Mouse (Mus musculus): ENCODE results near the gene Gp2.

The Gp2 gene

DNA sequence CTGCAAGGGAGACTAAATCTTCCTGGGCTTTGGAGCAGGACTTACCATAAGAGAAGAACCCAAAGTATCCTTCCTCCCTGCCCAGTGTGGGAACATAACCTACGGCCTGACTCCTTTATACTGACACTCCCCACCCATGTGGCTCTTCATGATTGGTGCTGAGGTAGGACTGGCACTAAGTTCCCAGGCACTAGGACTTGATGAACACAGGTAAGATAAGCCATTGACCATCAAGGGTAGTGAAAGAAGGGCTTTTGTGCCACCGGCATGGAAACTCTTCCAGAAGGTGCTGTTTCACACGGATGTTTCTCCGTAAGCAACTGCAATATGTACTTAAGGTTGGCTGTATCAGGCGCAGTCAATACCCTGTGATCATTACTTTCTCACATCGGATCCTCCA is at the start of gene Gp2:
Gene Gp2 (minus strand): TSS at position 101 of the 400 bp plus-strand sequence.
- no peak for DNase-seq (ENCODE audit: low read depth)

DNA sequence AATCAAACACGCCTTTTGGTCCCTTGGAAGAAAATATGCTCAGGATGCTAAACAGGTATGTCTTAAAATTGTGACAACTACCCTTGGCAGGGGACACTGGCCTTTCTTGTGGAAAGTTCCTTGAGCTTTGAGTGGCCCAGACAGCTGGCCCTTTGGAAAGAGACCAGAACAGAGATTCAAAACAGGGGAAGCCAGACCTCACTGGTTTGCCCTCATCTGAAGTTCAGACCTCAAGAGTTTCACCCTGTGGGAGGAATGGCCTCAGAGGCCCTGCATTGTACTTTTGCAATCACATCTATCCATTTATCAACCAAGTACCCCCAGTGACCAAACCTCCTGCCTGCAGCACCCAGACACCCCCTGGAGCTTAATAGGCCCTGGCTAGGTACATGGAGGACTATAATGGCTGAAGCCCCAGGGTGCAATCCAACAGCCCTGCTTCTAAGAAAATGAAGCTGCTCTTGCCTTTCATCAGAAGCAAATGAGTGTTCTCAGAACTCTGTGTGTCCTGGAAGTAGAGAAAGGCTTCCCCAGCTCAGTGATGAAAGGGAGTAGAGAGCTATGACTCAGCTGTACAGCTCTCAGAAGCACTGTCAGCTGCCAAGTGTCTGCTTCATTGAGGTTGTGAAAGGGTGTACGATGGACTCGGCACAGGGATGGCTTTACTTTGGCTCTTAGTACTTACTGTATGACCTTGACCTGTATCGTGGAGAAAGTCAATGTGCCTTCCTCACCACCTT is 31.1 kb upstream of the Gp2 start:
- DNase-seq (ENCODE audit: low read depth) = no peak

DNA sequence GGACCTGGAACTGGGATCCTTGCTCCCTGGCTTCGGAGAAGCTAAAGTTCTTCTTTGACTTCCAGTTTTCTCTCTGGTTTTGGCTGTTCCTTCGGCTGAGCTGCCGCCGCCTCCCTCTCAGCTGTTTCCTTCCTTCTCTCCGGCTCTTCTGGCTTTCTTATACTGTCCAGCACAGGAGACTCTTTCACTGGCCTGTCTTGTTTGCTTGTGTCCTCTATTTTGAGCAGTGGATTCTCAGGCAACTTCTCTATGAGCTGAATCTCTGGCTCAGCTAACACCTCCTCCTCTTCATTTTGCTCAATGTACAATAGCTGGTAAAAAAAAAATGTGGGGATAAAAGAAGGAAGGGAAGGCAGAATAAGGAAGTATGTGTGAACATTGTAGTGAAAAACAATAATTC is 27.6 kb upstream of the Gp2 start:
- DNase-seq (ENCODE audit: low read depth) = no peak

DNA sequence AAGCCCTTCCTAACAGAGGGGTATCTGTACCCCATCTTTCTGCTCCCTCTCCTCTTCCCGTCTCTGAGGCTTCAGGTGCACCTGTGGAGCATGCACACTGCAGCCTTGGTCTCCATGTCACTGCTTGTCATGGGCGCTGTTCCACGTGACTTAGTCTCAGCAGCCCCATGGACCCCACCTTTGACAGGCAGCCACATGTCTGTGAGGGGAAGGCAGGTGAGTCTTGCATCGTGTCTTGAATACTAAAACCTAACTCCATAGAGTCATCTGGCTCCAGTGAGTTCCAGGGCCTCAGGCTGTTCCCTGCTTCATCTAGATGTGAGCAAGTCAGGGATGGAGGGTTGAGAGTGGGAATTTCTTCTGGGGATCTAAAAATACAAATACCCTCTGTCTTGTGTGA is 25.1 kb upstream of the Gp2 start:
- DNase-seq (ENCODE audit: low read depth) = no peak

DNA sequence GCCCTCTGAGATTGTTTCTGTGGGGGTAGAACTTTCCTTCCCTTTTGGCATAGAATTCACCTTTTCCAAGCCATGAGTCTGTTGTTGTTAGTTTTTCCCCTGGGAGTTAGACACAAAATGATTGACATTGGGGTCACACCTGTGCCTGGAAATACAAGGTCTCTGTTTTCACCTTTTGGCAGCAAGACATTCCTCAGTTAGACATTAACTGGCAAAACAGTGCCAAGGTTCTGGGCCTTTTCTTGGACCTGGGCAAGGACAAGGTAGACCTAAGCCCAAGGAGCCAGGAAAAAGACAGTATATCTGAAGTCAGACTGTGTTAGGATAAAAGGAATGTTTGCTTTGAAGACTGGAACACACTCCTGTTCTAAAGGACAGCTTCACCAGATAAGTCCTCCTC is 20.2 kb upstream of the Gp2 start, which contains the start of gene Umod:
Gene Umod (minus strand): TSS at position 27 of the 400 bp plus-strand sequence.
- no peak for DNase-seq (ENCODE audit: low read depth)

DNA sequence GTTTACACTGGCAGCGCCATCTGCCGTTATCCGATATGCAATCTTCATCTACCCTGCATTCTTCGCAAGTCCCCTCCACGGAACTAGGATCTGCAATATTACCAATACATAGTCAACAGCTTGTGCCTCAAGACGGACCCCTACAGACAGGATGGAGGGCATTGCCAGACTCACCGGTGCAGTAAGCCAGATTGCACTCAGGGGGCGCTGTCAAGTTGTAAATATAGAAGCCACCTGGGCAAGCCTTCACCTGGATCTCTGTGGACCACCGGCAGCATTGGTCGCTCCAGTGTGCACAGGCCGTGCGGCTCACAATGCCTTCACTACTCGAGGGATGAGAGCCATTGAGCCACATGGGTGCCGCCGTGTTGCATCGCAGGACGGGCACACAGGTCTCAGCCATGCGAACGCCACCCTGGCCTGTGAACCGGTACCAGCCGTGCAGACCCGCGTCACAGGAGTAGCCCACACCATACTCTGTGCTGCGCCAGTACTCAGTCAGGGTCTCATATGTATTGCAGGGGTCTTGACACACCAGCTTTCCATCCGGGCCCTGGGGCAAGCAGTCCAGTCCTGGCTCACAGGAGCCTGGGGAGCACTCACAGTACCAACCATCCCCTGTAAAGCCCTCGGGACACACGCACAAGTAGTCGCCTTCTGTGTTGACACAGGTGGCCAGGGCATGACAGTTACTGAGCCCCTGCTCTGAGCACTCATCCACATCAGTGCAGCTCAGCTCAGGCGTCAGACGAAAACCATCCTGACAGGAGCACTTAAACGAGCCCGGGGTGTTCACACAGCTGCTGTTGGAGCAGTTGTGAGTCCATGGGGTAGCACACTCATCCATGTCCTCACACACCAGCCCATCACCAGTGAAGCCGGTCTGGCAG is 17.7 kb upstream of the Gp2 start:
- no peak for DNase-seq (ENCODE audit: low read depth)

DNA sequence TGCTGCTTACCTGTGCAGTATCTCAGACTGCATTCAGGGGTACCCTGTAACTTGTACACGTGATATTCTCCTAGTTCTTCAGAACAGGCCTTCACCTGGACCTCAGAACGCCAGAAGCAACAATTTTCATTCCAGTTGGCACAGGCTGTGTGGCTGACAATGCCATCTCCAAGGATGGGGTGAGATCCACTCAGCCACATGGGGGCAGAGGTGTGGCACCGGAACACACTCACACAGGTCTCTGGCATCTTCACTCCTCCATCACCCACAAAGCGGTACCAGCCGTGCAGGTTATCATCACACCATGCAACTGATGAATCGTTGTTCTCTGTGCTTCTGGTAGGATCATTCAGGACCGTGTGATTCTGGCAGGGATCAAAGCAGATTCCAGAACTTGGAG is 4.9 kb downstream of the Gp2 start:
- no peak for DNase-seq (ENCODE audit: low read depth)

DNA sequence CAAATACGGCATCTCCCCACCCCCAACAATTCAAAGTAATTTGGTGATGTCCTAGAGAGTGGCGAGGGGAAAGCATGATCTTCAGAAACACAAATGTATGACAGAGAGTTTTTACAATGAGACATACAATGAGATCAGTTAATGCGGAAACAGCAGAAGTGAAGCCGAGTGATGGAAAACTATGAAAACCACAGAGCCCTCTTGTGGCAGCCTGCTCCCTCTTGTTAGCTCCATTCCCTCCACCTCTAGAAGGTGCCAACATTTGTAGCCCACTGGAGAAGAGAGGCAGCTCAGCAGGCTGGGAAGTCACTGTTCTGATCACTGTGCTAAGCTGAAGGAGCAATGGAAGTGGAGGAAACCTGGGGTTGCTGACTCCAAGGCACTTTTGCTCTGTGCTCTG is 15.2 kb downstream of the Gp2 start:
- no peak for DNase-seq (ENCODE audit: low read depth)

DNA sequence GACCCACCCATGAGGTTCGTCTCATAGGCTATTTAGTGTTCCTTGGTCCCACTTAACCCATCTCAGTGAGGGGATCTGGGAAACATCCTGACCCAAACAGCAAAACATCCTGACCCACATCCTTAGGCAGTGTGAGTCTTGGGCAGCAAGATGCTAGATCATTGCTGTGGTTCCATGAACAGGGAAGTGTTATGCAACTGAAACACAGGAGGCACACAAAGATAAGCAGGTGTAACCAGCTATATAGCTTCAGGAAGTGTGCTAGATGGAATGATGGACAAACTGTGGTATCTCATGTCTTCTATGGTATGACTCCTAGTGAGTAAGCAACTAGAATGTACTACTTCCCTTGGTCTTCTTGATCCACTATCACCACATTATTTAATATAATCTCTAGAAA is 17.1 kb downstream of the Gp2 start:
- peak; percentile 51 for DNase-seq (ENCODE audit: low read depth)

DNA sequence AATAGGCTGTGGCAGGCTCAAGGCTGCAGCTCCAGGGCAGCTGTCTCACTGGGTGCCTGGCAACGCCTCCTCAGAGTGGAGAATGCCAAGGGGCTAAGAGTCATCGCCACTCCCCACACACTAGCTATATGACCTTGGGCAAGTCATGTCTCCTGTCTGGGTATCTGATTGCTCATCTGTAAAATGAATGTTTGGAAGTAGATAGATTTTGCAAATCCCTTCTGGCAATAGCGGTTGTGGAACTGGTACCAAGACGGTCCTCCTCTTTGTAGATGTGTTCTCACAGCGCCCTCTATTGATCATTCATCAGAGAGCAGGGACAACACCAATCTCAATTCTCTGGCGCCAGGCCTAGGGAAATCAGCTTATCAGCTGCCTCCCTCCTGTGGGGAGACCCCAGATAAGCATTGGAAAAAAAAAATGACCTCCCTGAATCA is 31.9 kb downstream of the Gp2 start:
- DNase-seq (ENCODE audit: low read depth) = peak; percentile 48

DNA sequence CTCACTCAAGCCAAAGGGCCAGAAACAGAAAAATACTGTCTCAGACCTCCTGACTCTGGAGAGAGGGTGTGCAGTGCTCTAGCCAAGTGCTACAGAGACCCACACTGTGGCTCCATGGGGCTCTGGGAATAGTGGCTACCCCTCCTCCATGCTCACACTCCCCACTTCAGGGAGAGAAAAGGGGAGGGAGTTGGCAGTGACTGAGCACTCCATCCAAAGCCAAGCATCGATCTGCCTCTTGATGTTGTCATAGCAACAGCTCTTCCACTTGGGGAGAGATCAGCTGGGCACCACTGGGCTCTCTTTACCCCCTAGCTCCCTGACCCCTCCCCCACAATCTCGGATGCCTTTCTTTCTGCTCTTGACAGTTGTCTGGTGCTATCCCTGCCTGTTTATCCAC is 38.4 kb downstream of the Gp2 start:
- no peak for DNase-seq (ENCODE audit: low read depth)

DNA sequence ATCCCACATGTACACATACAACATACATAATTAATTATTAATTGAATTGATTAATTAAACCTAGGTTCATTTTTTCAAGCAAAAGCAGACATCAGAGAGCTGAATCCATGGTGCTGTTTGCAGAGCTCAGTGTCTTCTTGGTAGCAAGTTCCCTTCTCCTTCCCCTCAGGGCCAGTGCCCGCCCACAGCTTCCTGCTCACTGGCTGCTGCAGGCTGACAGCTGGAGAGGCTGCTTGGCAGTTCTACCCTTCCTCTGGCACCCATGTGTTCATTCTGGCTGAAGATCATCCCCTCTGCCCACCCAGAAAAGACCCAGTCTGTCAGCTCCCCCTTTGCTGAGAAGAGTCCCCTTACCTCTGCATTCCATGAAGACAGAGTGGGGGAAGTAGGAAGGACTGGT is 40.6 kb downstream of the Gp2 start:
- DNase-seq (ENCODE audit: low read depth) = no peak

DNA sequence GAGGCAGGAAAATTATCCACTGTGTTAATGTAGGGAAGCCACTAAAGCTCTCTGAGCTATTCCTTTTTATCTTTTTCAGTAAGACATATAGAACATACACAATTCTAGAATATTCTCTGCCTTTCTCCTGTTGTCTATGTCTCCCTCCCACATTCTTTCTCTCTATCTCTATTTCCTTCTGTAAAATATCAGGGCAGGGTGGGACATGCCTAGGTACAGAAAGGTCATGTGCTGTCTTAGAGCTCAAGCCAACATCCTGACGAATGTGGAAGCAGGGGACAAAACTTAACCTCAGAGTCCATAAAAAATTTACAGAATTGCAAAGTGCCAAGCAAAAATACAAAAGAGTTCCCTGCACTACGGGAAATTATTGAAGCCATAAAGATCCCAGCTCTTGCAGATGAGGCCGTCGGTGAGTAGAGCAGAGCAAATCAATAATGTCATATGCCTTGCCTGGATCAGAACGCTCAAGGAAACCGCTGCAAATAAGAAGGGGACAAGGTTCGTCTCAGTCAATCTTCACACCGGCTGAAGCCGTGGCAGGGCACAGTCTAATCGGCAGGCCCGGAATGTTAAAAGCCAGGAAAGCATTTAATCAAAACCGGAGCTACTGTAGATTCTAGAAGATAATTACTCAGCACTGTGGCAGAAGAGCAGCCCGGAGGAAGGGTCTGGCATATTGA is 64.9 kb downstream of the Gp2 start:
- DNase-seq (ENCODE audit: low read depth) = no peak

Measured in 416B (cell line).